ENCODE assay signal across 9 mouse cellular contexts in genomic region chr9:121984465-121985461, GRCm38 (mm10). TPM values are rescaled to one million over a fixed set of nuclear protein-coding genes. Genes with fewer than 3 reads are reported as not detected.
DNase-seq lines count a peak whose midpoint lies in the region; ATAC-seq lines count a peak whose summit lies in the region.
"Had no signal": no experiment of that assay in that cellular context is flagged by ENCODE, and none has a peak within 500 bp of the region (broad histone marks: within the 10 kb centered on the region; RNA-seq: fewer than 3 reads in every experiment).

No protein-coding gene starts in this region.

- peak; percentile 71 for ATAC-seq in forebrain, embryonic 16.5 days
- peak; percentile 36 for ATAC-seq in hindbrain, embryonic 11.5 days (ENCODE audit: low FRiP score)

- H3K36me3 ChIP-seq in forebrain, embryonic 16.5 days (ENCODE audit: control insufficient read depth, insufficient read depth): peaks cover 3% of the 10 kb centered on the region; the same call in 1 of the 2 replicates
- H3K36me3 ChIP-seq in hindbrain, embryonic 11.5 days (ENCODE audit: control insufficient read depth, insufficient read depth, low read length): no peaks in the 10 kb centered on the region
- H3K36me3 ChIP-seq in megakaryocyte, embryonic 14.5 days (replicated peaks; ENCODE audit: low read length): peaks cover 20% of the 10 kb centered on the region

- H3K4me3 ChIP-seq in forebrain, embryonic 16.5 days (replicated peaks; ENCODE audit: low read length): no peak overlapping the region
- no peak overlapping the region for H3K4me3 ChIP-seq in hindbrain, embryonic 11.5 days (ENCODE audit: low read depth, low read length)
- H3K4me3 ChIP-seq in megakaryocyte, embryonic 14.5 days (replicated peaks): peak overlapping the region; percentile 64

- no peak overlapping the region for H3K4me2 ChIP-seq in forebrain, embryonic 16.5 days (ENCODE audit: low read length)
- no peak overlapping the region for H3K4me2 ChIP-seq in hindbrain, embryonic 11.5 days (replicated peaks; ENCODE audit: low read depth, low read length)

- H3K4me1 ChIP-seq in forebrain, embryonic 16.5 days (replicated peaks; ENCODE audit: control insufficient read depth, insufficient read depth, low read length): peaks cover 3% of the 10 kb centered on the region; the same call in 1 of the 2 replicates
- no peaks in the 10 kb centered on the region for H3K4me1 ChIP-seq in hindbrain, embryonic 11.5 days (replicated peaks; ENCODE audit: control insufficient read depth, insufficient read depth, low read length)
- peaks cover 29% of the 10 kb centered on the region for H3K4me1 ChIP-seq in megakaryocyte, embryonic 14.5 days

- no peak overlapping the region for H3K27ac ChIP-seq in forebrain, embryonic 16.5 days (ENCODE audit: low read length)
- H3K27ac ChIP-seq in hindbrain, embryonic 11.5 days (ENCODE audit: low read depth, low read length): no peak overlapping the region
- H3K27ac ChIP-seq: macrophage had no signal

- 0 out of 2 replicates have a peak overlapping the region, but pooled peaks have one; percentile 5 for H3K9ac ChIP-seq in forebrain, embryonic 16.5 days (replicated peaks; ENCODE audit: low read depth, low read length)
- H3K9ac ChIP-seq in hindbrain, embryonic 11.5 days (ENCODE audit: low read depth, low read length): no peak overlapping the region

- peak; percentile 79 for DNase-seq in NIH3T3 (ENCODE audit: low read depth)
- peak; percentile 70 for DNase-seq in cerebellum, adult 11-12 months
- peak; percentile 83 for DNase-seq in hindbrain, embryonic 11.5 days (ENCODE audit: low spot score)
- DNase-seq in layer of hippocampus, postnatal 25 days (ENCODE audit: extremely low spot score in 1 of 2, low spot score in 1 of 2): peak; percentile 70 to 89
- DNase-seq in right cerebral cortex, postnatal 10 days (ENCODE audit: low spot score in 2 of 2): peak; percentile 80 to 84
- DNase-seq in urinary bladder, postnatal 4 days (ENCODE audit: low spot score in 2 of 2): peak; percentile 55 to 77

- no peaks in the 10 kb centered on the region for H3K9me3 ChIP-seq in forebrain, embryonic 16.5 days (ENCODE audit: control insufficient read depth, low read length)
- no peaks in the 10 kb centered on the region for H3K9me3 ChIP-seq in hindbrain, embryonic 11.5 days (ENCODE audit: control insufficient read depth, low read length)
- 0 out of 2 replicates have a peak, but pooled peaks cover 6% of the 10 kb centered on the region for H3K9me3 ChIP-seq in megakaryocyte, embryonic 14.5 days

- WGBS in forebrain, embryonic 16.5 days: 71% methylated on average over 15 of the region's 15 CpGs
- WGBS in hindbrain, embryonic 11.5 days: 69% methylated on average over 15 of the region's 15 CpGs

- no peaks in the 10 kb centered on the region for H3K27me3 ChIP-seq in forebrain, embryonic 16.5 days (replicated peaks; ENCODE audit: control insufficient read depth, insufficient read depth, low read length)
- no peaks in the 10 kb centered on the region for H3K27me3 ChIP-seq in hindbrain, embryonic 11.5 days (ENCODE audit: control insufficient read depth, insufficient read depth, low read length)
- peaks cover 47% of the 10 kb centered on the region for H3K27me3 ChIP-seq in megakaryocyte, embryonic 14.5 days (replicated peaks)

RNA-seq across cellular contexts. Expression of gene Pomgnt2, which starts 12.1 kb away (rescaled TPM):
- polyA plus RNA-seq in forebrain, embryonic 16.5 days (2015; fragmentation: Nextera tagmentation; extraction: Ambion mirVana): 28.3 and 32.5 TPM in 2 replicates
- 8.8 and 9.6 TPM in 2 replicates for polyA plus RNA-seq in hindbrain, embryonic 11.5 days (2014; fragmentation: Nextera tagmentation; extraction: Ambion mirVana)
- 10 to 100 TPM; 38.1 to 40.7 TPM for total RNA-seq in layer of hippocampus, postnatal 25 days (2021)
- polyA plus RNA-seq in megakaryocyte, embryonic 14.5 days (2012; ENCODE audit: insufficient read depth, low replicate concordance): 3.1 and 5.6 TPM in 2 replicates

RNA-seq across cellular contexts. Expression of gene Fam198a, which starts 34.0 kb away (rescaled TPM):
- polyA plus RNA-seq in forebrain, embryonic 16.5 days (2015; fragmentation: Nextera tagmentation; extraction: Ambion mirVana): 1.6 and 1.8 TPM in 2 replicates
- 0.29 and 0.46 TPM in 2 replicates for polyA plus RNA-seq in hindbrain, embryonic 11.5 days (2014; fragmentation: Nextera tagmentation; extraction: Ambion mirVana)
- total RNA-seq in layer of hippocampus, postnatal 25 days (2021): 1 to 10 TPM; 5.2 to 6.0 TPM
- polyA plus RNA-seq in megakaryocyte, embryonic 14.5 days (2012; ENCODE audit: insufficient read depth, low replicate concordance): not detected in 2 replicates
- polyA plus RNA-seq: macrophage had no signal
